Mouse (Mus musculus) myocyte (in vitro differentiated cells): ENCODE measurements at regions not wholly inside any gene's neighbourhood (a gene's known extent, or its start where the extent isn't known, plus 50 kb on each side); places are given as distances from the start of the nearest gene placed in this dataset.

Experiments
- CEBPB ChIP-seq: IDR thresholded peaks from 2 replicates; pipeline ENCODE4 v1.6.1; 2011; ENCODE audit warnings: mild to moderate bottlenecking, moderate library complexity; ENCODE audit not compliant: poor library complexity, insufficient read depth, severe bottlenecking
- POLR2A ChIP-seq: IDR thresholded peaks from one replicate; pipeline ENCODE4 v1.6.1; 2011; ENCODE audit warnings: low read depth, mild to moderate bottlenecking, control low read depth, moderate library complexity; ENCODE audit not compliant: insufficient read length
- POLR2AphosphoS2 ChIP-seq: IDR thresholded peaks from one replicate; pipeline ENCODE4 v1.6.1; 2011; ENCODE audit warnings: low read depth, control low read depth; ENCODE audit not compliant: insufficient read length
- SRF ChIP-seq: IDR thresholded peaks from one replicate; pipeline ENCODE4 v1.6.1; 2011; ENCODE audit warnings: low read depth; ENCODE audit not compliant: control insufficient read depth, insufficient read length

DNA sequence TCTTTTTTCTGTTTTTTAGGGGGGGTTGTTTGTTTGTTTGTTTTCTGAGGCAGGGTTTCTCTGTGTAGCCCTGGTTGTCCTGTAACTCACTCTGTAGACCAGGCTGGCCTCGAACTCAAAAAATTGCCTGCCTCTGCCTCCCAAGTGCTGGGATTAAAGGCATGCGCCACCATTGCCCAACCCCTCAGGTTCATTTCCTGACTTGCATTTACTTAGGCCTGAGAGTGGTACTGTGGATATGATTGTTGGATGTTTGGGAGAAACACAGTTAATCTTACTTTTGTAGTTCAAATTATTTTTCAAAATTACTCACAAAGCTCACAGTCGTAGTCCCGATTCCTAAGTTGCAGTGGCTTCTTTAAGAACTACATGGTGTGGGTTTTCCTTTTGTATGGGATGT lies 62.3 kb upstream of the Akap6 start:
- TF ChIP-seq POLR2A (no peak), SRF (no peak), CEBPB (no peak), POLR2AphosphoS2 (no peak)
